Mouse (Mus musculus) layer of hippocampus, adult 8-10 months (tissue): ENCODE data around the gene Rusc1. TPM values are rescaled to one million over a fixed set of nuclear protein-coding genes. Genes with fewer than 3 reads are reported as not detected.
"Not testable (repeated sequence)": the region's sequence is repeated elsewhere in the genome, so short reads cannot be mapped to it uniquely, and the experiment has no call there.

Experiments used
- DNase-seq, 2 experiments: peaks; one replicate each; pipeline ENCODE4 v3.0.0; 2022; ENCODE audit warnings: low spot score in 2 of 2
- total RNA-seq, 4 experiments: library from RNA; stranded (reverse); gene quantifications; 2 replicates each; pipeline ENCODE4 v1.2.4; 2022

The Rusc1 gene
- total RNA-seq, 4 experiments from 2014 or later = 144 to 149 (median 146) TPM

GRCm38 (mm10) chr3:89092509-89093090, 511 bp downstream of the Rusc1 start:
- no peak for DNase-seq

GRCm38 (mm10) chr3:89091811-89092508, 1.2 kb downstream of the Rusc1 start:
- DNase-seq = no peak

- DNase-seq = peak; percentile 69 to 81
These were observed 2.1 kb downstream of the Rusc1 start for GRCm38 (mm10) chr3:89090694-89091655.

- DNase-seq = peak; percentile 83 to 85
These were observed 3.1 kb downstream of the Rusc1 start for GRCm38 (mm10) chr3:89089882-89090591.

GRCm38 (mm10) chr3:89088974-89089373, 4.1 kb downstream of the Rusc1 start:
- DNase-seq = no peak

- DNase-seq = peak in 1 of 2 experiments; percentile 81
These were observed 5.6 kb downstream of the Rusc1 start for GRCm38 (mm10) chr3:89087338-89088110.

GRCm38 (mm10) chr3:89084654-89085190, 8.4 kb downstream of the Rusc1 start:
- no peak for DNase-seq

GRCm38 (mm10) chr3:89084133-89084532, 9.0 kb downstream of the Rusc1 start:
- no peak for DNase-seq

GRCm38 (mm10) chr3:89082287-89082686, 10.8 kb downstream of the Rusc1 start:
- not testable (repeated sequence) for DNase-seq

- no peak for DNase-seq
These were observed 15.7 kb downstream of the Rusc1 start for GRCm38 (mm10) chr3:89077383-89077782.

- DNase-seq = no peak
These were observed 25.8 kb downstream of the Rusc1 start for GRCm38 (mm10) chr3:89067265-89067664.

GRCm38 (mm10) chr3:89061696-89062095, 31.4 kb downstream of the Rusc1 start:
- no peak for DNase-seq

- no peak for DNase-seq
These were observed 34.3 kb downstream of the Rusc1 start for GRCm38 (mm10) chr3:89058783-89059182.

- DNase-seq = no peak
These were observed 34.8 kb downstream of the Rusc1 start for GRCm38 (mm10) chr3:89058361-89058760.

GRCm38 (mm10) chr3:89043359-89043758, 49.8 kb downstream of the Rusc1 start:
- no peak for DNase-seq

Other genes starting within 250 kb of the Rusc1 start
- 10 to 100 TPM; 21.0 to 26.2 (median 23.3) TPM for gene Msto1, start 179.3 kb downstream of the Rusc1 start, total RNA-seq
- 10 to 100 TPM; 76.4 to 97.2 (median 89.0) TPM for gene Ash1l, start 142.7 kb downstream of the Rusc1 start, total RNA-seq
- gene Dap3, start 142.1 kb downstream of the Rusc1 start, total RNA-seq = 100 to 1,000 TPM; 101 to 125 (median 112) TPM
- under 1 TPM in 1 of 4 experiments, not detected in 3; 0.18 TPM for gene Gm43738, start 7.8 kb upstream of the Rusc1 start, total RNA-seq
- 100 to 1,000 TPM in 2 of 4 experiments, 10 to 100 TPM in 2; 84.1 to 119 (median 97.3) TPM for gene Fdps, start 8.6 kb upstream of the Rusc1 start, total RNA-seq
- gene Pklr, start 42.8 kb upstream of the Rusc1 start, total RNA-seq = under 1 TPM in 1 of 4 experiments, not detected in 3; 0.14 TPM
- gene Hcn3, start 66.9 kb upstream of the Rusc1 start, total RNA-seq = 10 to 100 TPM; 13.3 to 15.2 (median 14.2) TPM
- gene Clk2, start 71.5 kb upstream of the Rusc1 start, total RNA-seq = 10 to 100 TPM; 44.5 to 54.1 (median 48.9) TPM
- gene Scamp3, start 84.2 kb upstream of the Rusc1 start, total RNA-seq = 10 to 100 TPM; 66.2 to 72.5 (median 69.1) TPM
- 10 to 100 TPM; 52.6 to 54.5 (median 53.5) TPM for gene Fam189b, start 89.8 kb upstream of the Rusc1 start, total RNA-seq
- gene Gba, start 109.6 kb upstream of the Rusc1 start, total RNA-seq = 10 to 100 TPM; 62.1 to 75.2 (median 68.5) TPM
- 10 to 100 TPM; 27.4 to 40.7 (median 35.3) TPM for gene Thbs3, start 121.9 kb upstream of the Rusc1 start, total RNA-seq
- gene Mtx1, start 133.8 kb upstream of the Rusc1 start, total RNA-seq = 10 to 100 TPM; 85.4 to 96.0 (median 94.4) TPM
- gene Muc1, start 135.7 kb upstream of the Rusc1 start, total RNA-seq = 1 to 10 TPM in 2 of 4 experiments, under 1 TPM in 2; 0.37 to 1.7 (median 1.2) TPM
- gene Krtcap2, start 152.7 kb upstream of the Rusc1 start, total RNA-seq = 10 to 100 TPM; 73.9 to 82.9 (median 79.4) TPM
- gene Trim46, start 153.0 kb upstream of the Rusc1 start, total RNA-seq = 10 to 100 TPM; 74.0 to 89.3 (median 80.2) TPM
- 10 to 100 TPM; 44.2 to 67.3 (median 61.7) TPM for gene Dpm3, start 166.0 kb upstream of the Rusc1 start, total RNA-seq
- 10 to 100 TPM; 51.8 to 69.9 (median 58.2) TPM for gene Slc50a1, start 177.3 kb upstream of the Rusc1 start, total RNA-seq
- gene Efna1, start 187.8 kb upstream of the Rusc1 start, total RNA-seq = 10 to 100 TPM in 2 of 4 experiments, 1 to 10 TPM in 2; 7.9 to 12.6 (median 10.5) TPM
- 10 to 100 TPM; 57.7 to 72.8 (median 60.8) TPM for gene Efna3, start 229.7 kb upstream of the Rusc1 start, total RNA-seq
- gene Efna4, start 244.7 kb upstream of the Rusc1 start, total RNA-seq = 1 to 10 TPM in 3 of 4 experiments, under 1 TPM in 1; 0.96 to 1.4 (median 1.1) TPM